Mouse (Mus musculus) lung, adult 18-20 months (tissue): Measurements from ENCODE around the gene A4galt.

ENCODE experiments used
- DNase-seq, 2 experiments: peaks; one replicate each; pipeline ENCODE4 v3.0.0; 2022; ENCODE audit warnings: mixed read lengths in 2 of 2

The A4galt gene

GRCm38 (mm10) chr15:83265269-83265668, 13.7 kb upstream of the A4galt start:
- DNase-seq = no peak

- no peak for DNase-seq
Observed at GRCm38 (mm10) chr15:83263405-83263804, 11.8 kb upstream of the A4galt start.

- no peak for DNase-seq
Observed at GRCm38 (mm10) chr15:83257906-83258305, 6.3 kb upstream of the A4galt start.

GRCm38 (mm10) chr15:83256491-83256890, 4.9 kb upstream of the A4galt start:
- no peak for DNase-seq

- DNase-seq = no peak
Observed at GRCm38 (mm10) chr15:83255944-83256343, 4.4 kb upstream of the A4galt start.

GRCm38 (mm10) chr15:83255191-83255782, 3.7 kb upstream of the A4galt start:
- DNase-seq = no peak

GRCm38 (mm10) chr15:83254372-83255070, 2.9 kb upstream of the A4galt start:
- DNase-seq = peak in 1 of 2 experiments; percentile 16

- DNase-seq = peak; percentile 71 to 81
Observed at GRCm38 (mm10) chr15:83252060-83252459, 486 bp upstream of the A4galt start.

- DNase-seq = peak in 1 of 2 experiments; percentile 32
Observed at GRCm38 (mm10) chr15:83250651-83251175, 861 bp downstream of the A4galt start.

- no peak for DNase-seq
Observed at GRCm38 (mm10) chr15:83249535-83250287, 1.9 kb downstream of the A4galt start.

GRCm38 (mm10) chr15:83248236-83248844, 3.2 kb downstream of the A4galt start:
- DNase-seq = no peak

GRCm38 (mm10) chr15:83244371-83244770, 7.2 kb downstream of the A4galt start:
- DNase-seq = no peak

- no peak for DNase-seq
Observed at GRCm38 (mm10) chr15:83241961-83242680, 9.5 kb downstream of the A4galt start.

GRCm38 (mm10) chr15:83241497-83241896, 10.1 kb downstream of the A4galt start:
- no peak for DNase-seq

- no peak for DNase-seq
Observed at GRCm38 (mm10) chr15:83237460-83238243, 13.9 kb downstream of the A4galt start.

GRCm38 (mm10) chr15:83236824-83237223, 14.8 kb downstream of the A4galt start:
- DNase-seq = peak in 1 of 2 experiments; percentile 21

- peak; percentile 41 to 59 for DNase-seq
Observed at GRCm38 (mm10) chr15:83233219-83233992, 18.2 kb downstream of the A4galt start.

GRCm38 (mm10) chr15:83227559-83227958, 24.0 kb downstream of the A4galt start:
- no peak for DNase-seq

GRCm38 (mm10) chr15:83226871-83227270, 24.7 kb downstream of the A4galt start:
- no peak for DNase-seq

- DNase-seq = peak in 1 of 2 experiments; percentile 21
Observed at GRCm38 (mm10) chr15:83226066-83226834, 25.3 kb downstream of the A4galt start.
